15 mouse cellular contexts compared by ENCODE assay signal in genomic region chr7:111740091-111740490, GRCm38 (mm10). TPM values are rescaled to one million over a fixed set of nuclear protein-coding genes. Genes with fewer than 3 reads are reported as not detected.
DNase-seq lines count a peak whose midpoint lies in the region; ATAC-seq and TF ChIP-seq lines count a peak whose summit lies in the region.
"Had no signal": no experiment of that assay in that cellular context is flagged by ENCODE, and none has a peak within 500 bp of the region (broad histone marks: within the 10 kb centered on the region; RNA-seq: fewer than 3 reads in every experiment).

No protein-coding gene starts in this region.

- H3K9me3 ChIP-seq in heart, embryonic 10.5 days: no peaks in the 10 kb centered on the region
- H3K9me3 ChIP-seq in lung, postnatal 0 days (ENCODE audit: low read length): no peaks in the 10 kb centered on the region
- H3K9me3 ChIP-seq in embryonic facial prominence, embryonic 14.5 days (ENCODE audit: control insufficient read depth, low read length): no peaks in the 10 kb centered on the region

- no peak for ATAC-seq in lung, postnatal 0 days
- ATAC-seq in embryonic facial prominence, embryonic 14.5 days (ENCODE audit: low read depth): 0 out of 2 replicates have a peak, but pooled peaks have one; percentile 15
- ATAC-seq: forebrain, postnatal 0 days; liver, postnatal 0 days; midbrain, embryonic 16.5 days had no signal

- H3K9ac ChIP-seq in lung, postnatal 0 days (replicated peaks; ENCODE audit: low read depth): no peak overlapping the region
- H3K9ac ChIP-seq in embryonic facial prominence, embryonic 14.5 days (ENCODE audit: low read depth, low read length): no peak overlapping the region
- H3K9ac ChIP-seq: forebrain, postnatal 0 days; liver, postnatal 0 days had no signal

- no peak overlapping the region for H3K27ac ChIP-seq in heart, embryonic 10.5 days
- 0 out of 2 replicates have a peak overlapping the region, but pooled peaks have one; percentile 38 for H3K27ac ChIP-seq in lung, postnatal 0 days (ENCODE audit: low read length)
- H3K27ac ChIP-seq in embryonic facial prominence, embryonic 14.5 days (replicated peaks; ENCODE audit: low read depth, low read length): no peak overlapping the region

- no peak overlapping the region for H3K4me3 ChIP-seq in heart, embryonic 10.5 days
- H3K4me3 ChIP-seq in lung, postnatal 0 days (ENCODE audit: low read depth, low read length): no peak overlapping the region
- no peak overlapping the region for H3K4me3 ChIP-seq in embryonic facial prominence, embryonic 14.5 days (ENCODE audit: low read depth, low read length)

- peaks cover 36% of the 10 kb centered on the region for H3K4me1 ChIP-seq in heart, embryonic 10.5 days
- H3K4me1 ChIP-seq in lung, postnatal 0 days (ENCODE audit: insufficient read depth, low read depth, low read length): peaks cover 33% of the 10 kb centered on the region
- peaks cover 23% of the 10 kb centered on the region for H3K4me1 ChIP-seq in embryonic facial prominence, embryonic 14.5 days (ENCODE audit: control insufficient read depth, insufficient read depth, low read length)

- TF ChIP-seq EP300 in lung, postnatal 0 days (IDR thresholded peaks at IDR 0.05): no peak

- DNase-seq in heart, adult 11 months: peak; percentile 81
- DNase-seq in heart, embryonic 10.5 days (ENCODE audit: low spot score): no peak
- no peak for DNase-seq in lung, postnatal 0 days (ENCODE audit: low spot score)
- no peak for DNase-seq in lung, postnatal 4 days
- DNase-seq in embryo, embryonic 10 days (ENCODE audit: low spot score): peak; percentile 48
- DNase-seq in embryonic facial prominence, embryonic 14.5 days (ENCODE audit: low spot score): no peak
- DNase-seq in cerebellum, postnatal 25 days: no peak
- DNase-seq in Muller cell, postnatal 12 days (ENCODE audit: inconsistent ontology term): no peak
- DNase-seq: cerebellum, adult 9-10 months; forebrain, postnatal 0 days; gastrocnemius, postnatal 36 days; liver, postnatal 0 days; thymus, postnatal 14 days had no signal

- H3K4me2 ChIP-seq in lung, postnatal 0 days (replicated peaks; ENCODE audit: low read depth, low read length): no peak overlapping the region
- H3K4me2 ChIP-seq in embryonic facial prominence, embryonic 14.5 days (ENCODE audit: low read depth, low read length): no peak overlapping the region
- H3K4me2 ChIP-seq: heart, embryonic 11.5 days had no signal

- WGBS in heart, embryonic 10.5 days: 85% methylated on average over 6 of the region's 6 CpGs
- 69% methylated on average over 6 of the region's 6 CpGs for whole genome bisulfite sequencing in lung, postnatal 0 days
- WGBS in embryonic facial prominence, embryonic 14.5 days: 34% methylated on average over 6 of the region's 6 CpGs

- no peak for TF ChIP-seq CTCF in lung, postnatal 0 days (IDR thresholded peaks at IDR 0.05)

- H3K27me3 ChIP-seq in heart, embryonic 10.5 days (ENCODE audit: insufficient read depth, poor library complexity, severe bottlenecking): no peaks in the 10 kb centered on the region
- no peaks in the 10 kb centered on the region for H3K27me3 ChIP-seq in lung, postnatal 0 days (replicated peaks; ENCODE audit: insufficient read depth, low read length)
- no peaks in the 10 kb centered on the region for H3K27me3 ChIP-seq in embryonic facial prominence, embryonic 14.5 days (replicated peaks; ENCODE audit: control insufficient read depth, insufficient read depth, low read length)

- no peaks in the 10 kb centered on the region for H3K36me3 ChIP-seq in heart, embryonic 10.5 days
- H3K36me3 ChIP-seq in lung, postnatal 0 days (ENCODE audit: insufficient read depth, low read length): no peaks in the 10 kb centered on the region
- H3K36me3 ChIP-seq in embryonic facial prominence, embryonic 14.5 days (ENCODE audit: control insufficient read depth, insufficient read depth, low read length): no peaks in the 10 kb centered on the region

RNA-seq across cellular contexts. Expression of gene Galnt18, which starts 39.7 kb away (rescaled TPM):
- polyA plus RNA-seq in heart, embryonic 10.5 days (2016; fragmentation: Nextera tagmentation; extraction: Ambion mirVana): 5.4 and 8.2 TPM in 2 replicates
- 112 and 125 TPM in 2 replicates for polyA plus RNA-seq in lung, postnatal 0 days (2015; fragmentation: Nextera tagmentation; extraction: Ambion mirVana)
- 19.2 and 20.8 TPM in 2 replicates for polyA plus RNA-seq in embryonic facial prominence, embryonic 14.5 days (2014; fragmentation: Nextera tagmentation; extraction: Ambion mirVana)

Comparison
In these comparisons a context has a peak if more than half of its experiments do, and no peak if none do; other contexts are left out.
1. DNase-seq: peak in heart, adult 11 months (single experiment) and embryo, embryonic 10 days (single experiment); none in heart, embryonic 10.5 days (single experiment), lung, postnatal 0 days (single experiment), lung, postnatal 4 days (0 of 2), embryonic facial prominence, embryonic 14.5 days (single experiment), cerebellum, postnatal 25 days (0 of 2) and Muller cell, postnatal 12 days (single experiment).